Comparison of ENCODE assay signal across 27 mouse cellular contexts in the genomic region with DNA sequence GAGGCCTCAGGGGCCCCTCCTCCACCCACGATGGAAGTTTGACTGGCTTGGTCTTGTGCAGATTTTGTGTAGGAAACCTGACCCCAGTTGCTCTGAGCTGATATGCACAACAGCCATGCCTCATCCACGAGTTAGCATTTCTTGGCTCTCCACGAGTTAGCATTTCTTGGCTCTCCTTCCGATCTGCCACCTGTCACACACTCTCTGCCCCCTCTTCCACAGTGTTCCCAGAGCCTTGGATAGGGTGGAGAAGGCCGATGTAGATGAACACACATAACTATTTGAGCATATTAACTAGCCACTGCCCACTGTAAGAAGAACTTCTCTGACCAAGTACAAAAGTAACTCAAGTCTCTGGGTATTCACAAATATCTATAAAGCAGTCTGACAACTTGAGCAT. TPM values are rescaled to one million over a fixed set of nuclear protein-coding genes. Genes with fewer than 3 reads are reported as not detected.
DNase-seq lines count a peak whose midpoint lies in the region; ATAC-seq lines count a peak whose summit lies in the region.
"Had no signal": no experiment of that assay in that cellular context is flagged by ENCODE, and none has a peak within 500 bp of the region (broad histone marks: within the 10 kb centered on the region; RNA-seq: fewer than 3 reads in every experiment).

No protein-coding gene starts in this region.

- WGBS in heart, embryonic 12.5 days: 73% methylated on average over 5 of the region's 5 CpGs

- peak; percentile 66 for DNase-seq in gastrocnemius, adult 18-20 months (ENCODE audit: low spot score)
- no peak for DNase-seq in gastrocnemius, postnatal 4 days (ENCODE audit: low spot score in 2 of 2)
- DNase-seq in gastrocnemius, adult 8-10 months (ENCODE audit: low spot score in 2 of 2): peak; percentile 9 to 41
- no peak for DNase-seq in gastrocnemius, postnatal 36 days
- peak; percentile 66 for DNase-seq in heart, adult 11 months
- DNase-seq in layer of hippocampus, postnatal 36 days: no peak
- DNase-seq: adrenal gland, adult 2 months; adrenal gland, postnatal 10 days; adrenal gland, postnatal 25 days; cerebellum, adult 11 months; cerebellum, adult 18-20 months; cerebellum, adult 8-10 months; cerebellum, adult 9-11 months; cerebellum, postnatal 14 days; cerebellum, postnatal 36 days; embryo, embryonic 11 days had no signal

- intact Hi-C loops in gastrocnemius, postnatal 36 days (cut with DNase I): no loop called here

- no peak overlapping the region for H3K9ac ChIP-seq in heart, embryonic 12.5 days
- H3K9ac ChIP-seq: embryonic facial prominence, embryonic 12.5 days; embryonic facial prominence, embryonic 15.5 days; forebrain, embryonic 12.5 days had no signal

- no peak overlapping the region for H3K4me2 ChIP-seq in heart, embryonic 12.5 days
- H3K4me2 ChIP-seq: embryonic facial prominence, embryonic 12.5 days; embryonic facial prominence, embryonic 15.5 days; forebrain, embryonic 12.5 days had no signal

- no peaks in the 10 kb centered on the region for H3K27me3 ChIP-seq in heart, embryonic 12.5 days (replicated peaks)
- H3K27me3 ChIP-seq: embryonic facial prominence, embryonic 12.5 days; embryonic facial prominence, embryonic 15.5 days; forebrain, embryonic 12.5 days had no signal

- no peak overlapping the region for H3K4me3 ChIP-seq in heart, embryonic 12.5 days
- H3K4me3 ChIP-seq: embryonic facial prominence, embryonic 12.5 days; embryonic facial prominence, embryonic 15.5 days; erythroblast, embryonic 14.5 days; forebrain, embryonic 10.5 days; forebrain, embryonic 12.5 days had no signal

- ATAC-seq in heart, embryonic 12.5 days (ENCODE audit: insufficient number of reproducible peaks, low FRiP score): no peak
- ATAC-seq: forebrain, embryonic 14.5 days; forebrain, embryonic 16.5 days had no signal

- no peaks in the 10 kb centered on the region for H3K36me3 ChIP-seq in heart, embryonic 12.5 days
- H3K36me3 ChIP-seq: embryonic facial prominence, embryonic 12.5 days; embryonic facial prominence, embryonic 15.5 days; forebrain, embryonic 10.5 days; forebrain, embryonic 12.5 days had no signal

- peaks cover 4% of the 10 kb centered on the region; the same call in 1 of the 2 replicates for H3K4me1 ChIP-seq in heart, embryonic 12.5 days (replicated peaks)
- H3K4me1 ChIP-seq: embryonic facial prominence, embryonic 12.5 days; embryonic facial prominence, embryonic 15.5 days had no signal

- no peak overlapping the region for H3K27ac ChIP-seq in heart, embryonic 12.5 days (ENCODE audit: poor library complexity, severe bottlenecking)
- H3K27ac ChIP-seq: embryonic facial prominence, embryonic 12.5 days; embryonic facial prominence, embryonic 15.5 days; forebrain, embryonic 10.5 days; forebrain, embryonic 12.5 days had no signal

- no peaks in the 10 kb centered on the region for H3K9me3 ChIP-seq in heart, embryonic 12.5 days (replicated peaks)
- H3K9me3 ChIP-seq: embryonic facial prominence, embryonic 12.5 days; embryonic facial prominence, embryonic 15.5 days; forebrain, embryonic 10.5 days; forebrain, embryonic 12.5 days had no signal

RNA-seq across cellular contexts. Expression of gene Cfap44, which starts 33.9 kb away (rescaled TPM):
- total RNA-seq in gastrocnemius, adult 18-20 months (2021): not detected
- under 1 TPM; 0.05 to 0.16 TPM for total RNA-seq in gastrocnemius, postnatal 4 days (2021)
- not detected for total RNA-seq in gastrocnemius, adult 8-10 months (2022)
- total RNA-seq in gastrocnemius, postnatal 36 days (2021): not detected
- polyA plus RNA-seq in heart, embryonic 12.5 days (2016; fragmentation: Nextera tagmentation; extraction: Ambion mirVana): 0.10 and 0.19 TPM in 2 replicates
- total RNA-seq in layer of hippocampus, postnatal 36 days (2021): 10 to 100 TPM in 1 of 2 experiments, 1 to 10 TPM in 1; 8.0 to 12.8 TPM
- total RNA-seq: common myeloid progenitor, adult 5-6 weeks; MEL had no signal
- polyA plus RNA-seq: C2C12; erythroblast, embryonic 14.5 days had no signal

Comparison
In these comparisons a context has a peak if more than half of its experiments do, and no peak if none do; other contexts are left out.
1. DNase-seq: peak in gastrocnemius, adult 18-20 months (single experiment), gastrocnemius, adult 8-10 months (2 of 2) and heart, adult 11 months (single experiment); none in gastrocnemius, postnatal 4 days (0 of 2), gastrocnemius, postnatal 36 days (0 of 2) and layer of hippocampus, postnatal 36 days (0 of 2).
2. RNA of gene Cfap44, which starts 33.9 kb away (total RNA-seq): 8.0 to 12.8 TPM in layer of hippocampus, postnatal 36 days; 0.05 to 0.16 TPM in gastrocnemius, postnatal 4 days, not detected in gastrocnemius, adult 8-10 months, not detected in gastrocnemius, postnatal 36 days and not detected in gastrocnemius, adult 18-20 months; every median in the first group is over 4 times any median in the second.